Mouse (Mus musculus): ENCODE results near the gene Poc1a. TPM values are rescaled to one million over a fixed set of nuclear protein-coding genes. Genes with fewer than 3 reads are reported as not detected.

The Poc1a gene
- polyA plus RNA-seq, 1 experiment from 2014 or later, result 32.5 TPM

- H3K9me3 ChIP-seq (ENCODE audit: control insufficient read depth, low read length), result no peaks in the 10 kb centered on the region
- no peaks in the 10 kb centered on the region for H3K27me3 ChIP-seq (ENCODE audit: control insufficient read depth, insufficient read depth, low read length)
- H3K27ac ChIP-seq (ENCODE audit: low read depth, low read length), result no peak overlapping the region; the same call in 1 of the 2 replicates
- peak; percentile 40 for ATAC-seq (replicated peaks; ENCODE audit: low FRiP score)
- peak overlapping the region; percentile 79 for H3K4me2 ChIP-seq (ENCODE audit: low read depth, low read length, severe bottlenecking)
- peak; percentile 69 for DNase-seq (ENCODE audit: low spot score)
- H3K4me3 ChIP-seq (ENCODE audit: low read depth, low read length), result peak overlapping the region; percentile 69
- peak overlapping the region; percentile 69 for H3K9ac ChIP-seq (ENCODE audit: low read length)
- peaks cover 7% of the 10 kb centered on the region; the same call in 1 of the 2 replicates for H3K4me1 ChIP-seq (replicated peaks; ENCODE audit: control insufficient read depth, insufficient read depth, low read length)
- WGBS, result 1% methylated on average over 14 of the region's 14 CpGs
- no peaks in the 10 kb centered on the region for H3K36me3 ChIP-seq (ENCODE audit: control insufficient read depth, insufficient read depth, low read length)
Measured at GRCm38 (mm10) chr9:106280386-106280785, 475 bp upstream of the Poc1a start.

DNA sequence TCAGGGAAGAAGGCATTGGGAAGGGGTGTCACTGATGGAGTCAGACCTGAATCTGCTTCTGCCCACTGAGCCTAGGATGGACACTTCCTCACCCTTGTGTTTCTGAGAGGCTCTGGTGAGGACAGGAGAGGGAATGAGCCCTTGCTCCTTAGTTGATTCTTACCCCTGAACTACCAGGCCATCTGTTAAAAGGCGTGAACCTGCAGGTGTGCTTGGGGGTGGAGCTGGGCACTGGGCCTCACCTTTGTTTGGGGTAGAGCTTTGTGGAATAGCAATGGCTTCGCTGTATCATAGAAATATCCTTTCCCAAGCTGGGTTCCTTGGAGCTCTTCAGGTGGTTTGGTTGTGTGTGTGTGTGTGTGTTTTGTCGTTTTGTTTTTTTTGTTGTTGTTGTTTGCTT lies 1.2 kb downstream of the Poc1a start:
- Histone ChIP-seq H3K27me3 (ENCODE audit: control insufficient read depth, insufficient read depth, low read length) (no peaks in the 10 kb centered on the region), H3K36me3 (ENCODE audit: control insufficient read depth, insufficient read depth, low read length) (no peaks in the 10 kb centered on the region), H3K27ac (ENCODE audit: low read depth, low read length) (no peak overlapping the region), H3K4me2 (ENCODE audit: low read depth, low read length, severe bottlenecking) (peak overlapping the region; percentile 79), H3K4me1 (replicated peaks; ENCODE audit: control insufficient read depth, insufficient read depth, low read length) (peaks cover 7% of the 10 kb centered on the region; the same call in 1 of the 2 replicates), H3K4me3 (ENCODE audit: low read depth, low read length) (peak overlapping the region; percentile 69), H3K9me3 (ENCODE audit: control insufficient read depth, low read length) (no peaks in the 10 kb centered on the region), H3K9ac (ENCODE audit: low read length) (peak overlapping the region; percentile 77)
- no peak for DNase-seq (ENCODE audit: low spot score)
- 69% methylated on average over 3 of the region's 3 CpGs for WGBS
- ATAC-seq (replicated peaks; ENCODE audit: low FRiP score), result no peak

DNA sequence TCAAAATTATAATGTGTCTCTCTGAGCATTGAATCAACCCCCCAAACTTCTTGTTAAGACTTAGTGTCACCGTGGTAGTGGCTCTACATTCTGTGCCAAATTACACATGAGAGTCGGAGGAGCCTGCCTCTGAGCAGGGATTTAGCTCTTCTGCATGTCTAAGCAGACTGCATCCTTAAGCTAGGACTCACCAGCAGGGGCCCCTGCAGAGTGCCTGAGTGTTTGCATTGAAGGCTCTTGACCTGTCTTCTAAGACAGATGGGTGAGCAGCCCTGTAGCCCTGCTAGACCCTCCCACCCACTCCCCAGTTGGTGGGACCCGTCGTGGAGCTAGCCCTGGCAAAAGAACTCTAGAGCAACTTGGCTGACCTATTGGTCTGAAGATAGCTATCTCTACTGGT lies 6.3 kb downstream of the Poc1a start:
- Histone ChIP-seq H3K9me3 (ENCODE audit: control insufficient read depth, low read length) (no peaks in the 10 kb centered on the region), H3K27ac (ENCODE audit: low read depth, low read length) (no peak overlapping the region), H3K36me3 (ENCODE audit: control insufficient read depth, insufficient read depth, low read length) (no peaks in the 10 kb centered on the region), H3K4me2 (ENCODE audit: low read depth, low read length, severe bottlenecking) (no peak overlapping the region), H3K9ac (ENCODE audit: low read length) (no peak overlapping the region), H3K27me3 (ENCODE audit: control insufficient read depth, insufficient read depth, low read length) (no peaks in the 10 kb centered on the region), H3K4me1 (replicated peaks; ENCODE audit: control insufficient read depth, insufficient read depth, low read length) (peaks cover under 1% of the 10 kb centered on the region; the same call in 1 of the 2 replicates), H3K4me3 (ENCODE audit: low read depth, low read length) (no peak overlapping the region)
- ATAC-seq (replicated peaks; ENCODE audit: low FRiP score) (no peak), DNase-seq (ENCODE audit: low spot score) (no peak)
- 63% methylated on average over 4 of the region's 4 CpGs for WGBS

DNA sequence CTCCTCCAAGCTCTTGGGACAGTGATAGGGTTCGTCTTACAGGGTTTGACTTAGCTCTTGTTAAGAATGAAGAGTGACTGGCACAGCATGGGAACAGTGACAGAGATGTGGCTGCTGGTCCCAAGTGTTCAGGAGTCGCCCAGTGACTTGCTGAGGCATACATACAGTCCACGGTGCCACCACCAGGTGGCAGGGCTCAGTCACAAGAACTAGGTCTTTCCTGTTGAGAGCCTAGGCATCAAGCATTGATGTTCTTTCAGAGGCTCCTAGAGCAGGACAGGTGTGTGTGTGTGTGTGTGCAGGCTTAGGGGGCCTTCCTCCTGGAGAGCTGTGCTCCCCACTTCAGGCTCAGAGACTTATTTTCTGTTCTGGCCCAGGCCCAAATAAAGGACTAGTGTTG lies 8.0 kb downstream of the Poc1a start:
- Histone ChIP-seq H3K27me3 (ENCODE audit: control insufficient read depth, insufficient read depth, low read length) (no peaks in the 10 kb centered on the region), H3K27ac (ENCODE audit: low read depth, low read length) (no peak overlapping the region), H3K4me2 (ENCODE audit: low read depth, low read length, severe bottlenecking) (no peak overlapping the region), H3K9me3 (ENCODE audit: control insufficient read depth, low read length) (no peaks in the 10 kb centered on the region), H3K4me1 (replicated peaks; ENCODE audit: control insufficient read depth, insufficient read depth, low read length) (no peaks in the 10 kb centered on the region), H3K36me3 (ENCODE audit: control insufficient read depth, insufficient read depth, low read length) (no peaks in the 10 kb centered on the region), H3K4me3 (ENCODE audit: low read depth, low read length) (no peak overlapping the region), H3K9ac (ENCODE audit: low read length) (no peak overlapping the region)
- 22% methylated on average over 3 of the region's 3 CpGs for WGBS
- peak; percentile 81 for DNase-seq (ENCODE audit: low spot score)
- no peak for ATAC-seq (replicated peaks; ENCODE audit: low FRiP score)

DNA sequence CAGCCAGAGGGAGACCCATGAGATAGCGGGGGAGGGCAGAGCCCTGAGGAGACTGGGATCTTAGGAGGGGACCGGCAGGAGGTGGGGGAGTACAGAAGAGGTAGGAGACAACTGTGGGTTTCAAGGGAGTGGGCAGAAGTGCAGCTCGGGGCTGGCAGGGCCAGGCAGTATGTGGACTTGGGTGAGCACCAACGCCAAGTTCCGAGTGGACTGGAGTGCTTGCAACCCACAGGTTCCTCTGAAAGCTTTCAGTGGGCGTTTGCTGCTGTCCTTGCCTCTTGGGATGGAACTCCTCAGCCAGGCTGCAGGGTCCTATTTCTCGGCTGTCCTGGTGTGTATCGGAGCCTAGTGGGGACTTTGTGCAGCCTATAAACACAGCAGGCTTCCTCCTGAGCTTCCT lies 9.0 kb downstream of the Poc1a start:
- ATAC-seq (replicated peaks; ENCODE audit: low FRiP score) (no peak), DNase-seq (ENCODE audit: low spot score) (no peak)
- H3K4me1 ChIP-seq (replicated peaks; ENCODE audit: control insufficient read depth, insufficient read depth, low read length), result no peaks in the 10 kb centered on the region
- H3K9me3 ChIP-seq (ENCODE audit: control insufficient read depth, low read length), result no peaks in the 10 kb centered on the region
- no peak overlapping the region for H3K9ac ChIP-seq (ENCODE audit: low read length)
- 90% methylated on average over 8 of the region's 8 CpGs for WGBS
- no peak overlapping the region for H3K4me2 ChIP-seq (ENCODE audit: low read depth, low read length, severe bottlenecking)
- H3K27me3 ChIP-seq (ENCODE audit: control insufficient read depth, insufficient read depth, low read length), result no peaks in the 10 kb centered on the region
- H3K27ac ChIP-seq (ENCODE audit: low read depth, low read length), result no peak overlapping the region
- no peaks in the 10 kb centered on the region; the same call in 1 of the 2 replicates for H3K36me3 ChIP-seq (ENCODE audit: control insufficient read depth, insufficient read depth, low read length)
- no peak overlapping the region for H3K4me3 ChIP-seq (ENCODE audit: low read depth, low read length)

DNA sequence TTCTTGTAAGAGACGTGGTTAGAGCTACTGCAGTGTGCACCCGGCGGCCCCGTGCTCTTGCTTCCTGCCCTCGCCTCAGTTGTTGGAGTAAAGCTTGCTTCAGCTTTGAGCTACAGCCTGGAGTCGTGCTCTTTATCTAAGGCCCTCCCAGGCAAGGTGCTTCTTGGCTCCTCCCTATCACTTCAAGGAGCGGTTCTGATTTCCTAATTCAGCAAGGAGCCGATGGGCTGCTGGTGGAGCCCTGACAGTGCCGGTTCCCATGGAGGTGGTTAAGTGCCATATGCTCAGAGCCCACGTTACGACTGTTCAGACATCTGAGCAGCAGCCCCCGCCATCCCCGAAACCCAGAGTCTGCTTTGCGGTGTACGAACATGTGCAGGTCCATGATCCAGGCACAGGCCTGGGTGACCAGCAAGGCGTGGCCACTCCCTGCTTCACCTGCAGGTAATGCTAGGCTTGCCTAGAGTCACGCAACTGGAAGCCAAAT lies 9.8 kb downstream of the Poc1a start:
- H3K4me2 ChIP-seq (ENCODE audit: low read depth, low read length, severe bottlenecking), result no peak overlapping the region
- H3K36me3 ChIP-seq (ENCODE audit: control insufficient read depth, insufficient read depth, low read length), result no peaks in the 10 kb centered on the region; the same call in 1 of the 2 replicates

GRCm38 (mm10) chr9:106293569-106294156 lies 12.8 kb downstream of the Poc1a start:
- Histone ChIP-seq H3K27me3 (ENCODE audit: control insufficient read depth, insufficient read depth, low read length) (no peaks in the 10 kb centered on the region), H3K4me3 (ENCODE audit: low read depth, low read length) (no peak overlapping the region), H3K4me1 (replicated peaks; ENCODE audit: control insufficient read depth, insufficient read depth, low read length) (no peaks in the 10 kb centered on the region), H3K27ac (ENCODE audit: low read depth, low read length) (no peak overlapping the region), H3K9me3 (ENCODE audit: control insufficient read depth, low read length) (no peaks in the 10 kb centered on the region), H3K4me2 (ENCODE audit: low read depth, low read length, severe bottlenecking) (no peak overlapping the region), H3K36me3 (ENCODE audit: control insufficient read depth, insufficient read depth, low read length) (no peaks in the 10 kb centered on the region; the same call in 1 of the 2 replicates), H3K9ac (ENCODE audit: low read length) (no peak overlapping the region)
- ATAC-seq (replicated peaks; ENCODE audit: low FRiP score), result no peak
- 92% methylated on average over 14 of the region's 14 CpGs for WGBS
- DNase-seq (ENCODE audit: low spot score), result no peak

More for the DNA sequence above, 9.8 kb downstream of the Poc1a start:
- Histone ChIP-seq H3K9me3 (ENCODE audit: control insufficient read depth, low read length) (no peaks in the 10 kb centered on the region), H3K27ac (ENCODE audit: low read depth, low read length) (no peak overlapping the region), H3K4me3 (ENCODE audit: low read depth, low read length) (no peak overlapping the region), H3K27me3 (ENCODE audit: control insufficient read depth, insufficient read depth, low read length) (no peaks in the 10 kb centered on the region), H3K4me1 (replicated peaks; ENCODE audit: control insufficient read depth, insufficient read depth, low read length) (no peaks in the 10 kb centered on the region), H3K9ac (ENCODE audit: low read length) (no peak overlapping the region)
- DNase-seq (ENCODE audit: low spot score), result no peak
- WGBS, result 89% methylated on average over 17 of the region's 17 CpGs
- no peak for ATAC-seq (replicated peaks; ENCODE audit: low FRiP score)

DNA sequence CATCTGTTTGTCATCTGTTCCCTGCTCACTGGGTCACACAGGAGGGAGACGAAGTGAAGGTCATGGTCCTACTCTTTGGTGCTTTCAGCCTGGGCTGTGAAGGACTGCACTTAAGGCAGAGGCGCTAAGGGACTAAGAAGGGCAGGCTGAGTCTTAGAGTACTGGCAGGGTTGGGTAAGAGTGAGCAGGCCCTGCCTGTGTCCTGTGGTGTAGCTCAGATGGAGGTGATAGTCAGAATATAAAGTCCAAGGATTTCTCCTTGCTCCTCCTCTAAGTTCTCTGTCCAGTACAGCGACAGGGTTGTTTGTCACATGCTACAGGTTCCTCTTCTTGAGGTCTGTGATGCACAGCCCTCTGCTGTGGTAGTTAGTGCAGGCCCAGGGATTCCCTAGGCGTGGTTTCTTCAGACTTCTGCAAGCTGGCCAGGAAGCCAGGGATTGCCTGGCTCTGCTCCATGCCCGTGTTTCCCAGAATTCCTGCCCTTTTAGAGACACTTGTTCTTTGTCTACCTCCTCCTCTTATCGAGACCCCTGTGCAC lies 15.8 kb downstream of the Poc1a start:
- Histone ChIP-seq H3K4me1 (replicated peaks; ENCODE audit: control insufficient read depth, insufficient read depth, low read length) (no peaks in the 10 kb centered on the region), H3K9me3 (ENCODE audit: control insufficient read depth, low read length) (no peaks in the 10 kb centered on the region), H3K4me3 (ENCODE audit: low read depth, low read length) (no peak overlapping the region), H3K36me3 (ENCODE audit: control insufficient read depth, insufficient read depth, low read length) (no peaks in the 10 kb centered on the region; the same call in 1 of the 2 replicates), H3K27ac (ENCODE audit: low read depth, low read length) (no peak overlapping the region), H3K9ac (ENCODE audit: low read length) (no peak overlapping the region), H3K4me2 (ENCODE audit: low read depth, low read length, severe bottlenecking) (no peak overlapping the region), H3K27me3 (ENCODE audit: control insufficient read depth, insufficient read depth, low read length) (no peaks in the 10 kb centered on the region)
- ATAC-seq (replicated peaks; ENCODE audit: low FRiP score) (no peak), DNase-seq (ENCODE audit: low spot score) (no peak)
- WGBS, result 83% methylated on average over 6 of the region's 6 CpGs

Data from forebrain, embryonic 11.5 days (tissue).